ENCODE assay signal across 17 mouse cellular contexts in genomic region chr8:34651750-34652149, GRCm38 (mm10).
DNase-seq lines count a peak whose midpoint lies in the region.
"Had no signal": no experiment of that assay in that cellular context is flagged by ENCODE, and none has a peak within 500 bp of the region (broad histone marks: within the 10 kb centered on the region; RNA-seq: fewer than 3 reads in every experiment).

No protein-coding gene starts in this region.

- peak; percentile 70 for DNase-seq in CD4-positive helper T cell, adult 2 months (ENCODE audit: low read depth, low spot score)
- DNase-seq in T-cell, adult 2 months (ENCODE audit: low spot score): peak; percentile 49
- DNase-seq in natural killer cell, adult 2 months (ENCODE audit: low spot score in 2 of 2): peak; percentile 23 to 40
- DNase-seq in thymus, postnatal 14 days: peak; percentile 71
- DNase-seq in kidney, adult 18-20 months: no peak
- no peak for DNase-seq in kidney, postnatal 25 days
- DNase-seq in kidney, postnatal 4 days: no peak
- DNase-seq: adrenal gland, postnatal 14 days; cerebellum, adult 2 months; cerebellum, postnatal 25 days; embryo, embryonic 11 days; gastrocnemius, postnatal 14 days; heart, adult 18-20 months; heart, postnatal 14 days; kidney, adult 9 months; right cerebral cortex, postnatal 25 days; spleen, adult 18-20 months had no signal

Comparison
In these comparisons a context has a peak if more than half of its experiments do, and no peak if none do; other contexts are left out.
1. DNase-seq: peak in CD4-positive helper T cell, adult 2 months (single experiment), T-cell, adult 2 months (single experiment), natural killer cell, adult 2 months (2 of 2) and thymus, postnatal 14 days (single experiment); none in kidney, adult 18-20 months (single experiment), kidney, postnatal 25 days (0 of 2) and kidney, postnatal 4 days (0 of 2).